Mouse (Mus musculus): Measurements from ENCODE around the gene Barhl2. TPM values are rescaled to one million over a fixed set of nuclear protein-coding genes. Genes with fewer than 3 reads are reported as not detected.

Barhl2 gene
- not detected in 2 replicates for total RNA-seq (2014; rRNA removed; ENCODE audit: low replicate concordance)
- not detected in 2 replicates for polyA plus RNA-seq (2015; fragmentation: Nextera tagmentation; extraction: Ambion mirVana)

DNA sequence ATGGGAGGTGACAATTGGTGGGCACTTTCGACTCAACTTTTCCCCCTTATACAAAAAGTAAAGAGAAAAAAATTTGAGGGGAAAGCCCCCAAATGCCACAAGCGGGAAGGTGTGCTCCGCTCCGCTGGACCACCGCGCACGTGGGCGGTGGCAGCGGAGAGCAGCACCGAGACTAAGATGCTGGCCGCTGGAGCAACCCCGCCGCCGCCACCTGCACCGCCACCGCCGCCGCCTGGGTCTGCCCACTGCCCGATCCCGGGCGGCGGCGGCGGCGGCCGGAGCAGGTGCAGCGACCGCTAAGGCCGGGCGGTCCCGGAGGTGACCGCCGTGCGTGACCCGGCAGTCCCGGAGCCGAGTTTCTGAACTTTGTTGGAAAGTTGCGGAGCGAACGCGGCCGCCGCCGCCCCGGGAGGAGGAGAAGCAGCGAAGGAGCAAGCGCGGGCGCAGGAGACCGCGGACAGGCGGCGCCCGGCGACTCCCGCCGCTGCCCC is at the start of gene Barhl2:
TSS of gene Barhl2 (minus strand) at position 181 of the 491 bp plus-strand sequence.
- H3K4me2 ChIP-seq (ENCODE audit: low read depth, low read length), result peak within 1 kb of the TSS; percentile 79
- TF ChIP-seq EP300 (IDR thresholded peaks at IDR 0.05; ENCODE audit: low read depth) (no peak), CTCF (IDR thresholded peaks at IDR 0.05; ENCODE audit: low read depth) (no peak)
- peaks cover 96% of the 10 kb centered on the region for H3K27me3 ChIP-seq (ENCODE audit: control insufficient read depth, insufficient read depth, low read length)
- H3K4me1 ChIP-seq (ENCODE audit: control insufficient read depth, insufficient read depth), result peaks cover 7% of the 10 kb centered on the region; the same call in 1 of the 2 replicates
- no peaks in the 10 kb centered on the region; the same call in 1 of the 2 replicates for H3K9me3 ChIP-seq (replicated peaks; ENCODE audit: control insufficient read depth, low read length)
- DNase-seq (ENCODE audit: low spot score) (no peak), ATAC-seq (ENCODE audit: insufficient read depth, low read depth) (no peak)
- no peak within 1 kb of the TSS for H3K9ac ChIP-seq (replicated peaks; ENCODE audit: low read depth, low read length)
- H3K4me3 ChIP-seq (ENCODE audit: low read depth, low read length), result peak within 1 kb of the TSS; percentile 55
- WGBS, result under 1% methylated on average over 36 of the region's 57 CpGs
- H3K27ac ChIP-seq (ENCODE audit: low read depth), result no peak within 1 kb of the TSS
- no peaks in the 10 kb centered on the region for H3K36me3 ChIP-seq (replicated peaks; ENCODE audit: control insufficient read depth, insufficient read depth, low read length)

- Histone ChIP-seq H3K9me3 (replicated peaks; ENCODE audit: control insufficient read depth, low read length) (no peaks in the 10 kb centered on the region), H3K36me3 (replicated peaks; ENCODE audit: control insufficient read depth, insufficient read depth, low read length) (no peaks in the 10 kb centered on the region), H3K27ac (ENCODE audit: low read depth) (no peak overlapping the region), H3K27me3 (ENCODE audit: control insufficient read depth, insufficient read depth, low read length) (no peaks in the 10 kb centered on the region), H3K4me3 (ENCODE audit: low read depth, low read length) (no peak overlapping the region), H3K4me2 (ENCODE audit: low read depth, low read length) (no peak overlapping the region), H3K9ac (replicated peaks; ENCODE audit: low read depth, low read length) (no peak overlapping the region), H3K4me1 (ENCODE audit: control insufficient read depth, insufficient read depth) (no peaks in the 10 kb centered on the region)
- 78% methylated on average over 5 of the region's 5 CpGs for WGBS
- no peak for DNase-seq (ENCODE audit: low spot score)
- TF ChIP-seq EP300 (IDR thresholded peaks at IDR 0.05; ENCODE audit: low read depth), result no peak
- TF ChIP-seq CTCF (IDR thresholded peaks at IDR 0.05; ENCODE audit: low read depth), result no peak
- no peak for ATAC-seq (ENCODE audit: insufficient read depth, low read depth)
Observed at GRCm38 (mm10) chr5:106506061-106506460, 48.1 kb upstream of the Barhl2 start.

- DNase-seq (ENCODE audit: low spot score) (no peak), ATAC-seq (ENCODE audit: insufficient read depth, low read depth) (no peak)
- TF ChIP-seq EP300 (IDR thresholded peaks at IDR 0.05; ENCODE audit: low read depth), result no peak
- TF ChIP-seq CTCF (IDR thresholded peaks at IDR 0.05; ENCODE audit: low read depth), result no peak
- Histone ChIP-seq H3K27ac (ENCODE audit: low read depth) (no peak overlapping the region), H3K4me3 (ENCODE audit: low read depth, low read length) (no peak overlapping the region), H3K9me3 (replicated peaks; ENCODE audit: control insufficient read depth, low read length) (no peaks in the 10 kb centered on the region), H3K4me1 (ENCODE audit: control insufficient read depth, insufficient read depth) (no peaks in the 10 kb centered on the region), H3K9ac (replicated peaks; ENCODE audit: low read depth, low read length) (no peak overlapping the region), H3K27me3 (ENCODE audit: control insufficient read depth, insufficient read depth, low read length) (no peaks in the 10 kb centered on the region), H3K4me2 (ENCODE audit: low read depth, low read length) (no peak overlapping the region), H3K36me3 (replicated peaks; ENCODE audit: control insufficient read depth, insufficient read depth, low read length) (no peaks in the 10 kb centered on the region)
- 63% methylated on average over 12 of the region's 12 CpGs for WGBS
Observed at GRCm38 (mm10) chr5:106502684-106503545, 44.9 kb upstream of the Barhl2 start.

- no peak for ATAC-seq (ENCODE audit: insufficient read depth, low read depth)
- WGBS, result 56% methylated on average over 7 of the region's 7 CpGs
- H3K27ac ChIP-seq (ENCODE audit: low read depth), result no peak overlapping the region
- no peaks in the 10 kb centered on the region for H3K9me3 ChIP-seq (replicated peaks; ENCODE audit: control insufficient read depth, low read length)
- H3K4me1 ChIP-seq (ENCODE audit: control insufficient read depth, insufficient read depth), result no peaks in the 10 kb centered on the region
- TF ChIP-seq EP300 (IDR thresholded peaks at IDR 0.05; ENCODE audit: low read depth), result no peak
- no peak for TF ChIP-seq CTCF (IDR thresholded peaks at IDR 0.05; ENCODE audit: low read depth)
- no peaks in the 10 kb centered on the region for H3K36me3 ChIP-seq (replicated peaks; ENCODE audit: control insufficient read depth, insufficient read depth, low read length)
- no peak overlapping the region for H3K4me3 ChIP-seq (ENCODE audit: low read depth, low read length)
- H3K4me2 ChIP-seq (ENCODE audit: low read depth, low read length), result no peak overlapping the region
- H3K9ac ChIP-seq (replicated peaks; ENCODE audit: low read depth, low read length), result no peak overlapping the region
- no peaks in the 10 kb centered on the region for H3K27me3 ChIP-seq (ENCODE audit: control insufficient read depth, insufficient read depth, low read length)
- DNase-seq (ENCODE audit: low spot score), result no peak
Observed at GRCm38 (mm10) chr5:106502271-106502670, 44.3 kb upstream of the Barhl2 start.

DNA sequence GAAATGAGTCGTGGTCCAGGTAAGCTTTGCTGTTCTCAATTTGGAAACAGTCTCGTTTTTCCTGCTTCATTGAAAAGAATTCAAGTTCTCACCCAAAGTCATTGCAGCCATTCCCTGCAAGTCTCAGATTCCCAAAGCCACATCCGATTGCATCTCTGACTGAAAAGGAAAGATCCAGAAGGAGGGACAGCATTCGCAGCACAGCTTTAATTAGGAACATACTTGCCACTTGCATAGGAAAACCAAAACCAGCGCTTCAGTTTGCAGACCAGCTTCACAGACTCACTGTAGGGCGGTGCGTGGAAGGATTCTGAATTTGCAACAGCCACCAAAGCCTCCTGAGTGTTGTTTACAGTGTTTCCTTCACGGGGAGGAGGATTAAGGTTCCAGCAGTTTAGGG is 33.8 kb upstream of the Barhl2 start:
- no peaks in the 10 kb centered on the region for H3K9me3 ChIP-seq (replicated peaks; ENCODE audit: control insufficient read depth, low read length)
- DNase-seq (ENCODE audit: low spot score) (no peak), ATAC-seq (ENCODE audit: insufficient read depth, low read depth) (no peak)
- H3K27ac ChIP-seq (ENCODE audit: low read depth), result no peak overlapping the region
- H3K4me3 ChIP-seq (ENCODE audit: low read depth, low read length), result no peak overlapping the region
- H3K27me3 ChIP-seq (ENCODE audit: control insufficient read depth, insufficient read depth, low read length), result no peaks in the 10 kb centered on the region
- H3K9ac ChIP-seq (replicated peaks; ENCODE audit: low read depth, low read length), result no peak overlapping the region
- WGBS, result 57% methylated on average over 8 of the region's 8 CpGs
- no peaks in the 10 kb centered on the region for H3K36me3 ChIP-seq (replicated peaks; ENCODE audit: control insufficient read depth, insufficient read depth, low read length)
- no peak overlapping the region for H3K4me2 ChIP-seq (ENCODE audit: low read depth, low read length)
- TF ChIP-seq EP300 (IDR thresholded peaks at IDR 0.05; ENCODE audit: low read depth) (no peak), CTCF (IDR thresholded peaks at IDR 0.05; ENCODE audit: low read depth) (no peak)
- H3K4me1 ChIP-seq (ENCODE audit: control insufficient read depth, insufficient read depth), result no peaks in the 10 kb centered on the region
